Mouse (Mus musculus) hindbrain, embryonic 12.5 days (tissue): ENCODE measurements around the gene E130309D02Rik. TPM values are rescaled to one million over a fixed set of nuclear protein-coding genes. Genes with fewer than 3 reads are reported as not detected.
A peak's percentile ranks its signal among the peaks of the same experiment; 100 is the strongest.

Experiments used
- ATAC-seq: fragments of 200-750 bp; cut with Nextera tagmentation; 2 replicates; pipeline ENCODE4 v1.8.0; 2017; ENCODE audit warnings: moderate TSS enrichment; ENCODE audit not compliant: low FRiP score
- H3K27ac ChIP-seq: fragments of 300-500 bp; sonication (generic); 2 replicates; pipeline ENCODE4 v1.5.1; 2016; ENCODE audit warnings: mild to moderate bottlenecking
- H3K27me3 ChIP-seq: fragments of 300-500 bp; sonication (generic); 2 replicates; pipeline ENCODE4 v1.6.1; 2016; ENCODE audit warnings: mild to moderate bottlenecking
- H3K36me3 ChIP-seq: fragments of 300-500 bp; sonication (generic); 2 replicates; pipeline ENCODE4 v1.6.1; 2016; ENCODE audit warnings: mild to moderate bottlenecking
- H3K4me1 ChIP-seq: fragments of 300-500 bp; sonication (generic); 2 replicates; pipeline ENCODE4 v1.6.1; 2016
- H3K4me2 ChIP-seq: fragments of 300-500 bp; sonication (generic); replicated peaks from 2 replicates; pipeline ENCODE4 v1.6.1; 2016; ENCODE audit warnings: mild to moderate bottlenecking
- H3K4me3 ChIP-seq: fragments of 300-500 bp; sonication (generic); 2 replicates; pipeline ENCODE4 v1.5.1; 2016; ENCODE audit warnings: mild to moderate bottlenecking
- H3K9ac ChIP-seq: fragments of 300-500 bp; sonication (generic); 2 replicates; pipeline ENCODE4 v1.6.1; 2016; ENCODE audit warnings: mild to moderate bottlenecking, moderate library complexity
- H3K9me3 ChIP-seq: fragments of 300-500 bp; sonication (generic); replicated peaks from 2 replicates; pipeline ENCODE4 v1.6.1; 2016; ENCODE audit warnings: mild to moderate bottlenecking
- WGBS: fragments of 180-500 bp; shearing (Covaris S2); methylation state at CpG from one replicate; pipeline ENCODE4 v1.1.7; 2016; 5-methylcytosine and 5-hydroxymethylcytosine counted together
- polyA plus RNA-seq: library from polyadenylated mRNA; unstranded; fragments of >200 nt; fragmentation: Nextera tagmentation; extraction: Ambion mirVana; gene quantifications from 2 replicates; pipeline ENCODE4 v1.2.1, GENCODE M21; 2016

The E130309D02Rik gene
- polyA plus RNA-seq, 1 experiment from 2014 or later: 55.2 TPM

- ATAC-seq: no peak
- Histone ChIP-seq H3K4me1 (peaks cover 21% of the 10 kb centered on the region), H3K27ac (no peak overlapping the region), H3K36me3 (peaks cover 80% of the 10 kb centered on the region), H3K9ac (no peak overlapping the region), H3K4me2 (no peak overlapping the region), H3K27me3 (peaks cover 84% of the 10 kb centered on the region), H3K4me3 (peak overlapping the region; percentile 34; the same call in 1 of the 2 replicates), H3K9me3 (no peaks in the 10 kb centered on the region)
- 15% methylated on average over 24 of the region's 24 CpGs for WGBS
These were observed 60.0 kb downstream of the E130309D02Rik start for GRCm38 (mm10) chr5:143255131-143255519.

GRCm38 (mm10) chr5:143254487-143255130 is 60.6 kb downstream of the E130309D02Rik start:
- H3K27me3 ChIP-seq: peaks cover 84% of the 10 kb centered on the region
- peaks cover 21% of the 10 kb centered on the region for H3K4me1 ChIP-seq
- H3K4me3 ChIP-seq: peak overlapping the region; percentile 34
- H3K9me3 ChIP-seq: no peaks in the 10 kb centered on the region
- H3K36me3 ChIP-seq: peaks cover 78% of the 10 kb centered on the region
- 7% methylated on average over 66 of the region's 66 CpGs for WGBS
- peak overlapping the region; percentile 62 for H3K4me2 ChIP-seq
- no peak overlapping the region for H3K27ac ChIP-seq
- peak overlapping the region; percentile 35; the same call in 1 of the 2 replicates for H3K9ac ChIP-seq
- ATAC-seq: no peak

DNA sequence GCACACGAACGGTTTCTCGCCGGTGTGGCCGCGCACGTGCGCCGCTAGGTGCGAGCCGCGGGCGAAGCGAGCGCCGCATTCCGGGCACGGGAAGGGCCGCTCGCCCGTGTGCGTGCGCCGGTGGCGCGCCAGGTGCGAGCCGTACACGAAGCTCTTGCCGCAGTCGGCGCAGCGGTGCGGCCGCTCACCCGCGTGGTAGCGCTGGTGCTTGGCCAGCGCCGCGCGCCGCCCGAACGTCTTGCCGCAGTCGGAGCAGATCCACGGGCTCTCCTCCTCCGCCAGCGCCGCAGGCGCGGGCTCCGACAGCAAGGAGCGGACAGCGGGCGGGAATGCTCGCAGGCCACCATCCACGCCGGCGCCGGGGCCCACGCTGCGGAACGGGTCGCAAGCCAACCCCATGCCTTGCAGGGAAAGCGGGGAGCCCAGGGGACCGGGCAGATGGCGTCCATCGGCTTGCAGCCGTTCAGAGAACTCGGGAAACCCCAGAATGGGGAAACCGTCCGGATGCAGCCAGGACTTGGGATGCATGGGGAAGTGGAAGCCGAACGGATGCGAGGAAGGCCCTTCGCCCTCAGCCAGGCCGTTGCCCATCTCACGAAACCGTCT is 61.2 kb downstream of the E130309D02Rik start:
- H3K36me3 ChIP-seq: peaks cover 72% of the 10 kb centered on the region
- H3K9ac ChIP-seq: peak overlapping the region; percentile 35
- peak overlapping the region; percentile 62 for H3K4me2 ChIP-seq
- H3K4me3 ChIP-seq: peak overlapping the region; percentile 34
- H3K4me1 ChIP-seq: peaks cover 21% of the 10 kb centered on the region
- H3K27ac ChIP-seq: no peak overlapping the region
- 6% methylated on average over 80 of the region's 81 CpGs for WGBS
- no peaks in the 10 kb centered on the region for H3K9me3 ChIP-seq
- H3K27me3 ChIP-seq: peaks cover 83% of the 10 kb centered on the region
- peak; percentile 21; the same call in 1 of the 2 replicates for ATAC-seq

GRCm38 (mm10) chr5:143253186-143253880 is 61.8 kb downstream of the E130309D02Rik start:
- H3K27me3 ChIP-seq: peaks cover 76% of the 10 kb centered on the region
- peak overlapping the region; percentile 35; the same call in 1 of the 2 replicates for H3K9ac ChIP-seq
- no peaks in the 10 kb centered on the region for H3K9me3 ChIP-seq
- H3K36me3 ChIP-seq: peaks cover 66% of the 10 kb centered on the region
- WGBS: 2% methylated on average over 103 of the region's 103 CpGs
- peaks cover 21% of the 10 kb centered on the region for H3K4me1 ChIP-seq
- no peak overlapping the region for H3K27ac ChIP-seq
- peak overlapping the region; percentile 62 for H3K4me2 ChIP-seq
- H3K4me3 ChIP-seq: peak overlapping the region; percentile 34
- no peak for ATAC-seq

DNA sequence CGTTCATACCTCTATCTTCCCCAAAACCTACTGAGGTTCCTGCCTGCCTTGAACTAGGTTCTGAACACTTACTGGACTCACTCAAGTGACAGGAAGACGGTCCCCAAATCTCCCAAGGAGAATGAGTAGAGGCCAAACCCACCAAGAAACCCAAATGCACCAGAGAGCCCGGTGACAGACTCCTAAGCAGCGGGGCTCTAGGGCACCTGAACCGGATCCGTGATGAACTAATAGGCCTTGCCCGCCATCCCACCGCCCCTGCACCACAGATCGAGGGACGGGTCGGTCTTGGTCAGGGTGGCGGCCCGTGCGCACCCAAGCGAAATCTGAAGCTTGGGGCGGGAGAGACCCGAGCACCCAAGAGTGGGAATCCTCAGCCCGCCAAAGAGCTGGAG is 62.4 kb downstream of the E130309D02Rik start:
- H3K4me1 ChIP-seq: peaks cover 21% of the 10 kb centered on the region
- no peak overlapping the region for H3K9ac ChIP-seq
- H3K36me3 ChIP-seq: peaks cover 66% of the 10 kb centered on the region
- H3K9me3 ChIP-seq: no peaks in the 10 kb centered on the region
- no peak overlapping the region; the same call in 1 of the 2 replicates for H3K4me2 ChIP-seq
- H3K27ac ChIP-seq: no peak overlapping the region
- H3K27me3 ChIP-seq: peaks cover 71% of the 10 kb centered on the region
- ATAC-seq: no peak
- 18% methylated on average over 18 of the region's 18 CpGs for WGBS
- H3K4me3 ChIP-seq: peak overlapping the region; percentile 34; the same call in 1 of the 2 replicates

DNA sequence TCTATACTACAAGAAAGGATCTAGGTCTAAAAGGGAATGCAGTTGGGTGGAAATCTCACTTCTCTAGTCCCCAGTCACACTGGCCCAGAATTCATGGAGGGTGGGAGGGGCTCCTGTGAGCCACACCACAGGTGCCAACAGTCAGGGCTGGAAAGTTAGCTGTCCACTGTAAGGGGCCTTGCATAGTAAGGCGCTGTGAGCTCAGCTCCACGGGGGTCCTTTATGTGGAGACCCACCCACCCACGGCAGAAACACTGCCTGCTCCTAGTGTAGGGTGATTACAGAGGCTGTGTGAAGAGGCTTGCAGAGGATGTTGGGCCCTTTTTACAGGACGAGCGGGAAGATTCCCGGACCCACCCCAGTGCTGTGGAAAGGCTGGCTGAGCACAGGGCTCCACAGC is 63.1 kb downstream of the E130309D02Rik start:
- Histone ChIP-seq H3K27me3 (peaks cover 63% of the 10 kb centered on the region), H3K4me2 (no peak overlapping the region), H3K9ac (no peak overlapping the region), H3K4me3 (no peak overlapping the region), H3K9me3 (no peaks in the 10 kb centered on the region), H3K27ac (no peak overlapping the region), H3K36me3 (peaks cover 66% of the 10 kb centered on the region), H3K4me1 (peaks cover 21% of the 10 kb centered on the region)
- 54% methylated on average over 6 of the region's 6 CpGs for WGBS
- no peak for ATAC-seq

Other genes with a start within 250 kb of the E130309D02Rik start
- gene Rnf216, start 202.4 kb downstream of the E130309D02Rik start, polyA plus RNA-seq: 49.4 and 51.1 TPM in 2 replicates
- gene Olfr718-ps1, start 167.8 kb downstream of the E130309D02Rik start, polyA plus RNA-seq: 0.08 TPM in 1 of 2 replicates, not detected in the other
- 15.4 and 17.8 TPM in 2 replicates for gene Rbak, start 134.6 kb downstream of the E130309D02Rik start, polyA plus RNA-seq
- gene Spdye4b, start 134.3 kb downstream of the E130309D02Rik start, polyA plus RNA-seq: not detected in 2 replicates
- gene Spdye4a, start 88.5 kb downstream of the E130309D02Rik start, polyA plus RNA-seq: not detected in 2 replicates
- gene Zfp12, start 80.2 kb downstream of the E130309D02Rik start, polyA plus RNA-seq: 25.7 and 28.3 TPM in 2 replicates
- gene Zfp316, start 45.3 kb downstream of the E130309D02Rik start, polyA plus RNA-seq: 16.9 and 18.6 TPM in 2 replicates
- not detected in 2 replicates for gene Zfp853, start 21.7 kb downstream of the E130309D02Rik start, polyA plus RNA-seq
- 75.3 and 79.6 TPM in 2 replicates for gene Zdhhc4, start 13.9 kb upstream of the E130309D02Rik start, polyA plus RNA-seq
- 0.08 and 0.95 TPM in 2 replicates for gene Grid2ip, start 42.0 kb upstream of the E130309D02Rik start, polyA plus RNA-seq
- 210 and 236 TPM in 2 replicates for gene Kdelr2, start 88.5 kb upstream of the E130309D02Rik start, polyA plus RNA-seq
- 13.4 and 14.6 TPM in 2 replicates for gene Daglb, start 149.2 kb upstream of the E130309D02Rik start, polyA plus RNA-seq
- 411 and 449 TPM in 2 replicates for gene Rac1, start 212.7 kb upstream of the E130309D02Rik start, polyA plus RNA-seq